Mouse (Mus musculus) midbrain, embryonic 10.5 days (tissue): Measurements from ENCODE around the gene Nkx6-2. TPM values are rescaled to one million over a fixed set of nuclear protein-coding genes. Genes with fewer than 3 reads are reported as not detected.

ENCODE experiments used
- DNase-seq: peaks from one replicate; pipeline ENCODE4 v3.0.0-alpha.2; 2017; ENCODE audit warnings: low spot score
- H3K27ac ChIP-seq: fragments of 300-500 bp; sonication (generic); replicated peaks from 2 replicates; pipeline ENCODE4 v1.5.1; 2016; ENCODE audit warnings: mild to moderate bottlenecking
- H3K27me3 ChIP-seq: fragments of 300-500 bp; sonication (generic); 2 replicates; pipeline ENCODE4 v1.6.1; 2016; ENCODE audit warnings: low read depth, mild to moderate bottlenecking; ENCODE audit not compliant: poor library complexity, severe bottlenecking
- H3K36me3 ChIP-seq: fragments of 300-500 bp; sonication (generic); 2 replicates; pipeline ENCODE4 v1.6.1; 2016; ENCODE audit warnings: mild to moderate bottlenecking, moderate library complexity
- H3K4me1 ChIP-seq: fragments of 300-500 bp; sonication (generic); 2 replicates; pipeline ENCODE4 v1.6.1; 2016
- H3K4me3 ChIP-seq: fragments of 300-500 bp; sonication (generic); 2 replicates; pipeline ENCODE4 v1.5.1; 2016; ENCODE audit warnings: mild to moderate bottlenecking, moderate library complexity
- H3K9me3 ChIP-seq: fragments of 300-500 bp; sonication (generic); replicated peaks from 2 replicates; pipeline ENCODE4 v1.6.1; 2016; ENCODE audit warnings: mild to moderate bottlenecking
- WGBS: fragments of 180-500 bp; shearing (Covaris S2); methylation state at CpG from one replicate; pipeline ENCODE4 v1.1.7; 2016; 5-methylcytosine and 5-hydroxymethylcytosine counted together
- polyA plus RNA-seq: library from polyadenylated mRNA; unstranded; fragments of >200 nt; fragmentation: Nextera tagmentation; extraction: Ambion mirVana; gene quantifications from 2 replicates; pipeline ENCODE4 v1.2.1, GENCODE M21; 2016

Nkx6-2 gene
- polyA plus RNA-seq, 1 experiment from 2014 or later: 60.2 TPM

DNA sequence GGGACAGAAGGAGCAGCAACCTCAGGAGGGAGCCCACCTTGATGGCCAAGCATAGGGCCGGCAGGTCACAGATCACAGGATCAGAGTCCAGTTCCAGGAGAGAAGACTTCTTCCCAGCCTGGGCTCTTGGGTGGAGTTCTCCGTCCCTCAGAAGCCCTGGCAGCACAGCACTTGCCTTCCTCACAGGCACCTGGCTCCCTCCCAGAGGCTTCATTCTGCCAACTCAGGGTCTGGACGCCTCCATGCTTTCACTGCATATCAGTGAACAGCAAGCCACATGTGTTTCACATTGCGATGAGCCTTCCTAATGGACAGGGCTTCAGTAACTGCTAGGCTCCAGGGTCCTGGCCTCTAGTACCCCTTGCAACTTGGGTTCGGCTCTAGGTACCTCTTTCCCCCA lies 46.3 kb downstream of the Nkx6-2 start:
- H3K27ac ChIP-seq: no peak overlapping the region
- H3K4me3 ChIP-seq: no peak overlapping the region
- H3K36me3 ChIP-seq: peaks cover 10% of the 10 kb centered on the region; the same call in 1 of the 2 replicates
- peaks cover 100% of the 10 kb centered on the region for H3K27me3 ChIP-seq
- no peaks in the 10 kb centered on the region for H3K9me3 ChIP-seq
- no peak for DNase-seq
- H3K4me1 ChIP-seq: peaks cover 7% of the 10 kb centered on the region
- 87% methylated on average over 5 of the region's 5 CpGs for WGBS

DNA sequence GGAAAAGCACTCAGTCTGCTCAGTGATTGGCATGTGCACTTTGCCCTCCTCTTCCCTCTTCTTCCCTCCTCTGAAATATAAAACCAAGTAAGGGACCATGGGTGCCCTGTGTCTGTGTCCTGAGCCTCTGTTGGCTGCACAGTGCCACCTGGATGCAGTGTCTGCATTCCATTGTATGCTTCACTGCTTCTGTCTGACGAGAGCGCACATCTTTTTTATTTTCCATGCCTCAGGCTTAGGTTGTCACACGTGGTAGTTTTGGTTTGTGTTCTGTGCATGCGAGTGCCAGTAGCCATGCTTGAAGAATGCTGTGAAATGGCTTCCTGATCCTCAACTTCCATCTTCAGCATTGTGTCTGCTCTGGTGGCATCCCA lies 51.2 kb downstream of the Nkx6-2 start:
- H3K4me1 ChIP-seq: peaks cover 49% of the 10 kb centered on the region
- 72% methylated on average over 4 of the region's 4 CpGs for WGBS
- H3K4me3 ChIP-seq: no peak overlapping the region
- peaks cover 100% of the 10 kb centered on the region for H3K27me3 ChIP-seq
- peaks cover 11% of the 10 kb centered on the region for H3K36me3 ChIP-seq
- H3K9me3 ChIP-seq: no peaks in the 10 kb centered on the region
- DNase-seq: no peak
- peak overlapping the region; percentile 84 for H3K27ac ChIP-seq

DNA sequence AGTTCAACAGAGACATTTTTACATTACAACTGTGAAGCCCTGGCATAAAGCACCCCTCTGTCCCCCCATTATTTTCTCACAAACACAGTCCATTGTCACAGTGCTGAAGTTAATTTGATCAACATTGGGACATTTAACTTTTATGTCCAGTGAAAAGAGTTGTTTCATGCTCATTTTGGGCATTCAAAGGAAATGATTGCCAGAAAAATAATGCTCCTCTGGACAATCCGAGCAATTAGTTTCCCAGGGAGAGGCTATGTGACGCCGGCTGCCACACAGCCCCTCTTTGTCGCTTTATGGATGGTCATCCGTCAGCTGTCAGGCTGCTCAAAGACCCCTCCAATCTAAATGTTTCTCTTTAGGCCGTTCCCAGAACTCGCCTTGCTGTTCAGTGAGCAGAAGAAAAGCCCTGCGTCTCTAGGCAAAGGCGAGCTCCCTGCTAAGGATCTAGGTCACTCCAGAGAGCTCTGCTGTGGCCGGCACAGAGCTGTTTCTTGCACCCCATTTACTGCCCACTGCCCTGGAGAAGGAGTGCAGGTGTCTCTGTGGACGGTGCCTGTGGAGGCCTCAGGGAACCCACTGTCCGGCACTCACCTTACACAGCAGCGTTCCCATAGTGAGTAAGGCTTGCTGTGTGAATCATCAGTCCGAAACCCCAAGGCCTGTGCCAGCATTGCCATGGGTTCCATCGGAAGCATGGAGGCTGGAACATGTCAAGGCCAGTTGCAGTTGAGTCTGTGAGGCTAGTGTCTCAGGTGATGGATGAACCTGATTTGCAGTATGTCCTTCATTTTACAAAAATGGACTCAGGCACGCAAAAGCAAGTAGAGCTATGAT lies 51.8 kb downstream of the Nkx6-2 start:
- peak overlapping the region; percentile 84 for H3K27ac ChIP-seq
- H3K4me1 ChIP-seq: peaks cover 49% of the 10 kb centered on the region
- no peaks in the 10 kb centered on the region for H3K9me3 ChIP-seq
- peaks cover 17% of the 10 kb centered on the region for H3K36me3 ChIP-seq
- H3K4me3 ChIP-seq: no peak overlapping the region
- DNase-seq: peak; percentile 33
- 39% methylated on average over 16 of the region's 16 CpGs for WGBS
- H3K27me3 ChIP-seq: peaks cover 100% of the 10 kb centered on the region

Other genes with a start within 250 kb of the Nkx6-2 start
- gene Inpp5a, start 193.7 kb downstream of the Nkx6-2 start, polyA plus RNA-seq: 17.3 and 19.2 TPM in 2 replicates
- 0.27 and 0.30 TPM in 2 replicates for gene Cfap46, start 101.0 kb upstream of the Nkx6-2 start, polyA plus RNA-seq